ENCODE assay signal across 13 mouse cellular contexts in the genomic region with DNA sequence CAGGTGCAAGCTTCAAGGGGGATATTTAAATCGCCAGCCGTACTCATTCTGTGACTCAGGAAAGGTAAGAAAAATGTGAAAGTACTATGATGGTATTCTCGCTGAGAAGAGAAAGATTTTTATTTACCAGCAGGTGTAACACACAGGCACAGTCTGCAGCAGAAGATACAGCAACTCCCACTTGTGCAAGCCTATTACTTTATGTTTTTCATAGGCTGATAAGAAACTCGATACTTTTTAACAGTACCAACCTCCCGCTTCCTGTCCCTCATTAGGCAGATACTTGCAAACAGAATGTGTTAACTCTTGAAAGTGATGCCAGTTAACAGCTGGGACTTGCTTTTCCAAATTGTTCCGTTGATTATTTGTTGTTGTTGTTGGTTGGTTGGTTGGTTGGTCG. TPM values are rescaled to one million over a fixed set of nuclear protein-coding genes. Genes with fewer than 3 reads are reported as not detected.
DNase-seq lines count a peak whose midpoint lies in the region; ATAC-seq lines count a peak whose summit lies in the region.
"Had no signal": no experiment of that assay in that cellular context is flagged by ENCODE, and none has a peak within 500 bp of the region (broad histone marks: within the 10 kb centered on the region; RNA-seq: fewer than 3 reads in every experiment).

No protein-coding gene starts in this region.

- no peak overlapping the region for H3K9ac ChIP-seq in heart, embryonic 11.5 days (ENCODE audit: low read depth, low read length)
- no peak overlapping the region for H3K9ac ChIP-seq in lung, embryonic 15.5 days
- no peak overlapping the region for H3K9ac ChIP-seq in intestine, embryonic 15.5 days
- no peak overlapping the region for H3K9ac ChIP-seq in neural tube, embryonic 15.5 days (replicated peaks)

- intact Hi-C loops in heart, postnatal 36 days (cut with DNase I), result no loop called here

- H3K27ac ChIP-seq in heart, embryonic 11.5 days (ENCODE audit: low read depth, low read length), result no peak overlapping the region
- no peak overlapping the region for H3K27ac ChIP-seq in lung, embryonic 15.5 days
- no peak overlapping the region for H3K27ac ChIP-seq in intestine, embryonic 15.5 days
- no peak overlapping the region for H3K27ac ChIP-seq in neural tube, embryonic 15.5 days (replicated peaks)

- no peaks in the 10 kb centered on the region for H3K27me3 ChIP-seq in heart, embryonic 11.5 days (ENCODE audit: control insufficient read depth, insufficient read depth, low read length)
- H3K27me3 ChIP-seq in lung, embryonic 15.5 days, result no peaks in the 10 kb centered on the region
- H3K27me3 ChIP-seq in intestine, embryonic 15.5 days (replicated peaks), result no peaks in the 10 kb centered on the region
- H3K27me3 ChIP-seq in neural tube, embryonic 15.5 days (replicated peaks), result no peaks in the 10 kb centered on the region

- H3K4me2 ChIP-seq in heart, embryonic 11.5 days, result peak overlapping the region; percentile 61
- H3K4me2 ChIP-seq in lung, embryonic 15.5 days, result peak overlapping the region; percentile 34
- H3K4me2 ChIP-seq in intestine, embryonic 15.5 days (replicated peaks), result peak overlapping the region; percentile 43
- peak overlapping the region; percentile 49 for H3K4me2 ChIP-seq in neural tube, embryonic 15.5 days

- no peak for ATAC-seq in heart, embryonic 11.5 days (replicated peaks; ENCODE audit: insufficient number of reproducible peaks, low FRiP score, low TSS enrichment)
- no peak for ATAC-seq in lung, embryonic 15.5 days (ENCODE audit: borderline replicate concordance, extremely low read depth, low FRiP score, low TSS enrichment)
- ATAC-seq in intestine, embryonic 15.5 days, result no peak
- no peak for ATAC-seq in neural tube, embryonic 15.5 days (ENCODE audit: low FRiP score)

- H3K4me3 ChIP-seq in heart, embryonic 11.5 days (ENCODE audit: low read depth, low read length), result peak overlapping the region; percentile 23
- H3K4me3 ChIP-seq in lung, embryonic 15.5 days, result 0 out of 2 replicates have a peak overlapping the region, but pooled peaks have one; percentile 15
- H3K4me3 ChIP-seq in intestine, embryonic 15.5 days (replicated peaks), result no peak overlapping the region
- H3K4me3 ChIP-seq in neural tube, embryonic 15.5 days (replicated peaks), result peak overlapping the region; percentile 21; the same call in 1 of the 2 replicates
- H3K4me3 ChIP-seq: myocyte had no signal

- no peak for DNase-seq in heart, postnatal 36 days
- no peak for DNase-seq in lung, postnatal 10 days
- DNase-seq in right cerebral cortex, postnatal 10 days (ENCODE audit: low spot score in 2 of 2), result no peak
- DNase-seq in cerebellum, postnatal 36 days, result no peak
- DNase-seq: kidney, adult 8-10 months; left cerebral cortex, postnatal 4 days; right cerebral cortex, adult 18-20 months had no signal

- WGBS in heart, embryonic 11.5 days (ENCODE audit: insufficient replicate concordance), result 25% methylated on average over 7 of the region's 7 CpGs
- WGBS in lung, embryonic 15.5 days, result 24% methylated on average over 7 of the region's 7 CpGs
- WGBS in intestine, embryonic 15.5 days, result 31% methylated on average over 7 of the region's 7 CpGs
- WGBS in neural tube, embryonic 15.5 days, result 39% methylated on average over 7 of the region's 7 CpGs

- no peaks in the 10 kb centered on the region for H3K4me1 ChIP-seq in heart, embryonic 11.5 days (ENCODE audit: control insufficient read depth, insufficient read depth, low read length)
- no peaks in the 10 kb centered on the region for H3K4me1 ChIP-seq in lung, embryonic 15.5 days
- no peaks in the 10 kb centered on the region for H3K4me1 ChIP-seq in intestine, embryonic 15.5 days (replicated peaks)
- H3K4me1 ChIP-seq in neural tube, embryonic 15.5 days, result no peaks in the 10 kb centered on the region

- H3K9me3 ChIP-seq in heart, embryonic 11.5 days (replicated peaks; ENCODE audit: control insufficient read depth, low read length), result no peaks in the 10 kb centered on the region
- H3K9me3 ChIP-seq in lung, embryonic 15.5 days, result no peaks in the 10 kb centered on the region
- no peaks in the 10 kb centered on the region for H3K9me3 ChIP-seq in intestine, embryonic 15.5 days
- no peaks in the 10 kb centered on the region for H3K9me3 ChIP-seq in neural tube, embryonic 15.5 days (replicated peaks)

- no peaks in the 10 kb centered on the region for H3K36me3 ChIP-seq in heart, embryonic 11.5 days (ENCODE audit: control insufficient read depth, insufficient read depth, low read length)
- no peaks in the 10 kb centered on the region for H3K36me3 ChIP-seq in lung, embryonic 15.5 days
- no peaks in the 10 kb centered on the region for H3K36me3 ChIP-seq in intestine, embryonic 15.5 days
- H3K36me3 ChIP-seq in neural tube, embryonic 15.5 days, result no peaks in the 10 kb centered on the region

RNA-seq across cellular contexts. Expression of gene A730046J19Rik, which starts 0.6 kb away (rescaled TPM):
- 0.14 and 0.34 TPM in 2 replicates for polyA plus RNA-seq in heart, embryonic 11.5 days (2014; fragmentation: Nextera tagmentation; extraction: Ambion mirVana)
- under 1 TPM; 0.44 to 0.57 TPM for total RNA-seq in heart, postnatal 36 days (2021)
- 0.59 and 0.75 TPM in 2 replicates for polyA plus RNA-seq in lung, embryonic 15.5 days (2015; fragmentation: Nextera tagmentation; extraction: Ambion mirVana)
- 0.56 and 0.65 TPM in 2 replicates for polyA plus RNA-seq in intestine, embryonic 15.5 days (2015; fragmentation: Nextera tagmentation; extraction: Ambion mirVana)
- polyA plus RNA-seq in neural tube, embryonic 15.5 days (2015; fragmentation: Nextera tagmentation; extraction: Ambion mirVana), result 4.9 and 5.0 TPM in 2 replicates
- polyA plus RNA-seq: C2C12, myocyte had no signal
